Mouse (Mus musculus): ENCODE results near the gene Gm45711. TPM values are rescaled to one million over a fixed set of nuclear protein-coding genes. Genes with fewer than 3 reads are reported as not detected.

Gm45711 gene
- total and polyA plus RNA-seq, 3 experiments = not detected

DNA sequence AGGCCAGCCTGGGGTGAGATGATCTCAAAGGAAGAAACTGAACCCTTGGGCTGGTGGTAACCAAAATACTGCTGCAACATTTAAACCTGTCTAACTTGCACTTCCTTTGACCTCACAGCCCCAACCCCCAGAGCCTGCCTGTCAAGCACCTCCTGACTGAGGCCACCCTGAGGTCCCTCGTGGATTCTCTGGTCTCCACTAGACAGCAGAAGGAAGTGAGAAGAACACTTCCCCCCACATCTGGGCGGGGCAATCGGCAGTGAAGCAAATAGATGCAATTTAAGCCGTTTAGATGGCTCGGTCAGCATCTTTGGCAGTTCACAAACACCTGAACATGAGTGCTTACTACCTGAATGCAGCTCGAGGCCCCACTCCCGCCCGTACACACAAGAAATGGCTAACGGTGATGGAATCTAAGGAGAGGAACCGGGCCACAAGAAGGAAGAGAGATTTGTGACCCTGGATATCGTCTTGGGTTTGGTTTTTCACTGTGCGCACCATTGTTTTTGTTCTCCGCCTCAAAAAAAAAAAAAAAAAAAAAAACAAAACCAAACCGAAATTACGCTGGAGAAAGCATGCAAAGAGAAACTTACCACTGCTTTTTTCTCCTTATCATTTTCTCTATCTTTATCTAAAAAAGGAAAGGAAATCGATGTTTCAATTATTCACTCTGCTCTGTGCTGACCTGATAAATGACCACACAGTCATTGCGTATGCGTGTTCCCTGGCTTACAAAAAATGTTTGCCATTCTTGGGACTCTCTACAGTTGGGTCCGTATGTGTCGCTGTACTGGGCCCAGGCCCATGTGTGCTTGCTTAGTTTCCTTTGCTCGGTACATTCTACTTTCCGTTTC is 62.6 kb downstream of the Gm45711 start:
- H3K27ac ChIP-seq (ENCODE audit: insufficient read depth, low read depth) = peak overlapping the region; percentile 97
- peak overlapping the region; percentile 92 for H3K4me2 ChIP-seq (ENCODE audit: insufficient read depth, low read depth, poor library complexity, severe bottlenecking)
- H3K9me3 ChIP-seq (replicated peaks; ENCODE audit: low read length) = no peaks in the 10 kb centered on the region
- dilution Hi-C loops (cut with MboI; ENCODE audit: extremely low pct_ligation_motif_present, extremely low pct_unique_long_range_greater_than_20kb, low sequenced_read_pairs) = no loop called here
- peaks cover 4 to 41% of the 10 kb centered on the region in 2 experiments for H3K4me1 ChIP-seq (ENCODE audit: control insufficient read depth in 1 of 2, insufficient read depth in 2 of 2)
- H3K79me2 ChIP-seq (replicated peaks; ENCODE audit: control insufficient read depth, extremely low read depth, insufficient read depth, poor library complexity, severe bottlenecking) = 0 out of 2 replicates have a peak, but pooled peaks cover 2% of the 10 kb centered on the region
- no peak; the same call in 1 of the 2 replicates for TF ChIP-seq TBP (conservative IDR thresholded peaks at IDR 0.05; ENCODE audit: low read depth, low read length)
- peak; percentile 50; the same call in 1 of the 2 replicates for TF ChIP-seq MEF2A (IDR thresholded peaks at IDR 0.05; ENCODE audit: borderline replicate concordance, low read depth, low read length)
- TF ChIP-seq E2F4 (IDR thresholded peaks at IDR 0.05; ENCODE audit: insufficient replicate concordance, low read depth, low read length) = no peak
- peak; percentile 57; the same call in 1 of the 2 replicates for TF ChIP-seq POLR2A (IDR thresholded peaks at IDR 0.05; ENCODE audit: low read depth, low read length)
- no peak for TF ChIP-seq RCOR1 (conservative IDR thresholded peaks at IDR 0.05; ENCODE audit: low read depth, low read length)
- peak; percentile 58; the same call in 1 of the 2 replicates for TF ChIP-seq EP300 (IDR thresholded peaks at IDR 0.05; ENCODE audit: low read length)
- peak; percentile 82 for TF ChIP-seq TCF12 (IDR thresholded peaks at IDR 0.05; ENCODE audit: low read depth, low read length)
- TF ChIP-seq MXI1 (IDR thresholded peaks at IDR 0.05; ENCODE audit: low read depth, low read length) = peak; percentile 62; the same call in 1 of the 2 replicates
- no peak for TF ChIP-seq RAD21 (IDR thresholded peaks at IDR 0.05; ENCODE audit: low read depth, low read length)
- peak; percentile 72 for TF ChIP-seq SIN3A (IDR thresholded peaks at IDR 0.05; ENCODE audit: low read length)
- peak; percentile 40; the same call in 1 of the 2 replicates for TF ChIP-seq MAFK (IDR thresholded peaks at IDR 0.05; ENCODE audit: insufficient replicate concordance, low read length)
- TF ChIP-seq JUND (conservative IDR thresholded peaks at IDR 0.05; ENCODE audit: low read depth, low read length) = no peak
- no peak for TF ChIP-seq KAT2A (IDR thresholded peaks at IDR 0.05; ENCODE audit: insufficient replicate concordance, low read length)
- peak; percentile 61; the same call in 1 of the 2 replicates for TF ChIP-seq MAX (IDR thresholded peaks at IDR 0.05; ENCODE audit: low read length)
- 0 out of 2 replicates have a peak, but pooled peaks have one; percentile 42 for TF ChIP-seq HCFC1 (IDR thresholded peaks at IDR 0.05; ENCODE audit: low read depth, low read length)
- TF ChIP-seq NELFE (IDR thresholded peaks at IDR 0.05; ENCODE audit: low read depth, low read length) = 0 out of 2 replicates have a peak, but pooled peaks have one; percentile 18
- no peak for TF ChIP-seq CTCF (conservative IDR thresholded peaks at IDR 0.05 in 1 of 2, IDR thresholded peaks at IDR 0.05 in 1 of 2; ENCODE audit: low read depth in 2 of 2, low read length in 2 of 2)
- TF ChIP-seq ELF1 (IDR thresholded peaks at IDR 0.05; ENCODE audit: low read depth, low read length) = peak; percentile 59
- TF ChIP-seq ZNF384 (IDR thresholded peaks at IDR 0.05; ENCODE audit: low read depth, low read length) = peak; percentile 76
- peak; percentile 77 for TF ChIP-seq CHD2 (IDR thresholded peaks at IDR 0.05; ENCODE audit: low read length)
- 0 out of 2 replicates have a peak, but pooled peaks have one; percentile 36 for TF ChIP-seq ZMIZ1 (IDR thresholded peaks at IDR 0.05; ENCODE audit: low read depth, low read length)
- TF ChIP-seq IRF4 (IDR thresholded peaks at IDR 0.05; ENCODE audit: low read depth, low read length) = peak; percentile 77
- TF ChIP-seq MAZ (IDR thresholded peaks at IDR 0.05; ENCODE audit: low read depth, low read length) = peak; percentile 86; the same call in 1 of the 2 replicates
- peak; percentile 75; the same call in 1 of the 2 replicates for TF ChIP-seq MYC (IDR thresholded peaks at IDR 0.05; ENCODE audit: low read depth, low read length)
- TF ChIP-seq USF2 (conservative IDR thresholded peaks at IDR 0.05; ENCODE audit: low read depth, low read length) = no peak
- TF ChIP-seq ETS1 (conservative IDR thresholded peaks at IDR 0.05; ENCODE audit: low read depth, low read length) = peak; percentile 63
- peak; percentile 96 for DNase-seq (ENCODE audit: extremely low read depth)
- H3K36me3 ChIP-seq (replicated peaks in 1 of 2; ENCODE audit: control insufficient read depth in 1 of 2, insufficient read depth in 1 of 2, low read length in 1 of 2) = peaks cover 9 to 24% of the 10 kb centered on the region in 2 experiments
- in situ Hi-C loops (cut with MboI; ENCODE audit: low pct_ligation_motif_present, low pct_unique_long_range_greater_than_20kb, low sequenced_read_pairs) = loop anchor here (10.0 kb wide), 1 partner anchor 88 kb away; the partner anchor contains the start of gene Cmtm3
- H3K9ac ChIP-seq (ENCODE audit: insufficient read depth, low read depth) = peak overlapping the region; percentile 94
- H3K27me3 ChIP-seq (replicated peaks) = no peaks in the 10 kb centered on the region
- H3K4me3 ChIP-seq (replicated peaks in 1 of 3; ENCODE audit: low read depth in 2 of 3, low read length in 2 of 3, poor library complexity in 1 of 3) = peak overlapping the region; percentile 65 to 92 (median 87)
